Mouse (Mus musculus): ENCODE measurements around the gene Scpep1. TPM values are rescaled to one million over a fixed set of nuclear protein-coding genes. Genes with fewer than 3 reads are reported as not detected.
A peak's percentile ranks its signal among the peaks of the same experiment; 100 is the strongest.

Scpep1 gene
- polyA plus RNA-seq, 1 experiment from 2014 or later: 72.9 TPM

GRCm38 (mm10) chr11:88937886-88938285 lies 17.4 kb downstream of the Scpep1 start:
- H3K27ac ChIP-seq (replicated peaks): no peak overlapping the region
- H3K4me1 ChIP-seq: no peaks in the 10 kb centered on the region
- peaks cover 91% of the 10 kb centered on the region for H3K36me3 ChIP-seq (replicated peaks)
- no peak for DNase-seq (ENCODE audit: low spot score)
- H3K4me3 ChIP-seq: no peak overlapping the region
- 94% methylated on average over 2 of the region's 2 CpGs for WGBS
- no peaks in the 10 kb centered on the region for H3K9me3 ChIP-seq
- no peaks in the 10 kb centered on the region for H3K27me3 ChIP-seq (replicated peaks; ENCODE audit: low read depth, poor library complexity, severe bottlenecking)

GRCm38 (mm10) chr11:88934089-88935000 lies 20.9 kb downstream of the Scpep1 start:
- no peak overlapping the region for H3K4me3 ChIP-seq
- H3K4me1 ChIP-seq: no peaks in the 10 kb centered on the region
- H3K36me3 ChIP-seq (replicated peaks): peaks cover 92% of the 10 kb centered on the region
- no peaks in the 10 kb centered on the region for H3K27me3 ChIP-seq (replicated peaks; ENCODE audit: low read depth, poor library complexity, severe bottlenecking)
- DNase-seq (ENCODE audit: low spot score): no peak
- H3K27ac ChIP-seq (replicated peaks): no peak overlapping the region
- no peaks in the 10 kb centered on the region for H3K9me3 ChIP-seq
- 92% methylated on average over 19 of the region's 19 CpGs for WGBS

GRCm38 (mm10) chr11:88933030-88933429 lies 22.2 kb downstream of the Scpep1 start:
- 93% methylated on average over 9 of the region's 9 CpGs for WGBS
- no peaks in the 10 kb centered on the region for H3K27me3 ChIP-seq (replicated peaks; ENCODE audit: low read depth, poor library complexity, severe bottlenecking)

GRCm38 (mm10) chr11:88931692-88932530 lies 23.4 kb downstream of the Scpep1 start:
- 76% methylated on average over 14 of the region's 14 CpGs for WGBS
- H3K4me3 ChIP-seq: no peak overlapping the region
- no peak for DNase-seq (ENCODE audit: low spot score)
- peaks cover 94% of the 10 kb centered on the region for H3K36me3 ChIP-seq (replicated peaks)
- no peaks in the 10 kb centered on the region for H3K4me1 ChIP-seq
- no peaks in the 10 kb centered on the region for H3K9me3 ChIP-seq
- H3K27ac ChIP-seq (replicated peaks): no peak overlapping the region
- no peaks in the 10 kb centered on the region for H3K27me3 ChIP-seq (replicated peaks; ENCODE audit: low read depth, poor library complexity, severe bottlenecking)

More at GRCm38 (mm10) chr11:88933030-88933429, 22.2 kb downstream of the Scpep1 start:
- Histone ChIP-seq H3K36me3 (replicated peaks) (peaks cover 94% of the 10 kb centered on the region), H3K4me3 (no peak overlapping the region), H3K27ac (replicated peaks) (no peak overlapping the region), H3K9me3 (no peaks in the 10 kb centered on the region), H3K4me1 (no peaks in the 10 kb centered on the region)
- no peak for DNase-seq (ENCODE audit: low spot score)

GRCm38 (mm10) chr11:88926566-88926965 lies 28.7 kb downstream of the Scpep1 start:
- no peaks in the 10 kb centered on the region for H3K27me3 ChIP-seq (replicated peaks; ENCODE audit: low read depth, poor library complexity, severe bottlenecking)

DNA sequence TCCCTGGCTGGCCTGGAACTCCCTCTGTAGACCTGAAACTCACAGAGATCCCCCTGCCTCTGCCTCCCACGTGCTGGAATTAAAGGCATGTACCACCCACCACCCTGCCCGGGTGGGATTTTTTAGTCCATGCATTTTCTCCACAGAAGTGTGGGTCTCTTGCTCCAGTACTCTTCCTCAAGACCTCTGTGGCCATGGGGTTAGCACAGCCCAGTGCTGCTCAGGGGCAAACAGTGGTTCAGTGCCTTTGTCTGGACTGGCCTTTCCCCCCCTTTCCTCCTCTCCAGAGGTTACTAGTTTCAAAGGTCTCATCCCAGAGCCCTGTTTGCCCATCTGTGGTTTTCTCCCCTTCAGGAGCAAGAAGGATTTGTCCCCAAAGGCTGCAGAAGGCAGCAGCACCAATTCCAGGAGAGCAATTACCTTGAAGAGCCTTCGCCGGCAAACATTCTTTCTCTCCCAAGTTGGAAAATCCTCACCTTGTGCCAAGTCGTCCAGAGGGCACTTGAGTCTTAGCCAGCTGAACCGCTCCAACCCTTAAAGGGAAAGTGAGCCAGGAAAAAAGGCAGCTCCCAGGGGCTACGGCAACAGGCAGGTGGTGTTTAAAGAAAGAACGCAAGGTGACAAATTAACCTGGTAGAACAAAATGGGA lies 45.8 kb downstream of the Scpep1 start:
- Histone ChIP-seq H3K4me1 (peaks cover 4% of the 10 kb centered on the region; the same call in 1 of the 2 replicates), H3K36me3 (replicated peaks) (no peaks in the 10 kb centered on the region), H3K9me3 (peaks cover 6% of the 10 kb centered on the region; the same call in 1 of the 2 replicates), H3K4me3 (no peak overlapping the region), H3K27me3 (replicated peaks; ENCODE audit: low read depth, poor library complexity, severe bottlenecking) (no peaks in the 10 kb centered on the region), H3K27ac (replicated peaks) (no peak overlapping the region)
- no peak for DNase-seq (ENCODE audit: low spot score)
- WGBS: 88% methylated on average over 8 of the region's 8 CpGs

More at GRCm38 (mm10) chr11:88926566-88926965, 28.7 kb downstream of the Scpep1 start:
- H3K27ac ChIP-seq (replicated peaks): no peak overlapping the region
- H3K9me3 ChIP-seq: no peaks in the 10 kb centered on the region
- DNase-seq (ENCODE audit: low spot score): no peak
- WGBS: 94% methylated on average over 5 of the region's 5 CpGs
- H3K4me1 ChIP-seq: no peaks in the 10 kb centered on the region
- peaks cover 94% of the 10 kb centered on the region for H3K36me3 ChIP-seq (replicated peaks)
- no peak overlapping the region for H3K4me3 ChIP-seq

DNA sequence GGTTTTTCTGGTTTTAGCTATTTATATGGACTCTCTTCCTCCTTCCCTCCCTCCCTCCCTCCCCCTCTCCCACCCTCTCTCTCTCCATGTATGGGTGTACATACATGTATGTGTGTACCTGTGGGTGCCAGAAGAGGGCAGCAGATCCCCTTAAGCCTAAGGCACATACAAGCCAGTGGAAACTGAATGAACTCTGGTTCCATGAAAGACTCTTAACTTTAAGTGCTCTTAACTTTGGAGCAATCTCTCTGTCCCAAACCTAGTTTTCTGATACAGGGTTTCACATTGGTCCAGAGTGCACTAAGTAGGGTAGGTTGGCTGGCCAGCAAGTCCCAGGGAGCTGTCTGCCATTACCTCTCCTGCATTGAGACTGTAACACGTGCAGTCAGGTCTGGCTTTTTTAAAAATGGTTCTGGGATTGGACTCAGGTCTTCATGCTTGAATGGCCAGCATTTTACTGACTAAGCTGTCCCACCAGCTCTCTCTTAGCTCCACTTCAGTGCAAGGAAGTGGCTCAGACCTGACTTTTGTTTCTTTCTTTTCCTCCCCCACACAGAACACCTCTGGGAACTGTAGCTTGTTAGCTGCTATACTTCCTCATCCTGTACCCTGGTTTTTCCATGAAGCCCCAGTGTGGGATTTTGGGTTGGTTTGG lies 46.6 kb downstream of the Scpep1 start:
- WGBS: 91% methylated on average over 1 of the region's 1 CpGs
- H3K4me1 ChIP-seq: peaks cover 4% of the 10 kb centered on the region; the same call in 1 of the 2 replicates

DNA sequence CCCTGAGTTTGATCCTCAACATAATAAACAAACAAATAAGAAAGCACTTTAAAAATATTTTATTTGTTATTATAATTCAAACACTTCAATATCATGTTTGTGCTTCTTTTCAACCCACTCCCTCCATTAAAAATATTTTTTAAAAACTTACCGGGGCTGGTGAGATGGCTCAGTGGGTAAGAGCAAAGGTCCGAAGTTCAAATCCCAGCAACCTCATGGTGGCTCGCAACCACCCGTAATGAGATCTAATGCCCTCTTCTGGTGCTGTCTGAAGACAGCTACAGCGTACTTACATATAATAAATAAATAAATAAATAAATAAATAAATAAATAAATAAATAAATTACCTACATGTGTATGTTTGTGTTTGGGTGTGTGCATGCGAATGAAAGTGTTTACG lies 47.4 kb downstream of the Scpep1 start:
- Histone ChIP-seq H3K4me1 (peaks cover 4% of the 10 kb centered on the region; the same call in 1 of the 2 replicates), H3K36me3 (replicated peaks) (no peaks in the 10 kb centered on the region), H3K27me3 (replicated peaks; ENCODE audit: low read depth, poor library complexity, severe bottlenecking) (no peaks in the 10 kb centered on the region), H3K4me3 (no peak overlapping the region), H3K9me3 (peaks cover 6% of the 10 kb centered on the region; the same call in 1 of the 2 replicates), H3K27ac (replicated peaks) (no peak overlapping the region)
- WGBS: 96% methylated on average over 7 of the region's 7 CpGs
- DNase-seq (ENCODE audit: low spot score): no peak

More for the DNA sequence above, 46.6 kb downstream of the Scpep1 start:
- H3K36me3 ChIP-seq (replicated peaks): no peaks in the 10 kb centered on the region
- peak; percentile 46 for DNase-seq (ENCODE audit: low spot score)
- no peaks in the 10 kb centered on the region for H3K27me3 ChIP-seq (replicated peaks; ENCODE audit: low read depth, poor library complexity, severe bottlenecking)
- H3K9me3 ChIP-seq: peaks cover 6% of the 10 kb centered on the region; the same call in 1 of the 2 replicates
- no peak overlapping the region for H3K27ac ChIP-seq (replicated peaks)
- H3K4me3 ChIP-seq: no peak overlapping the region

- peaks cover 7% of the 10 kb centered on the region for H3K4me1 ChIP-seq
- DNase-seq (ENCODE audit: low spot score): no peak
- no peaks in the 10 kb centered on the region for H3K36me3 ChIP-seq (replicated peaks)
- 29% methylated on average over 2 of the region's 2 CpGs for WGBS
- 0 out of 2 replicates have a peak, but pooled peaks cover 4% of the 10 kb centered on the region for H3K27me3 ChIP-seq (replicated peaks; ENCODE audit: low read depth, poor library complexity, severe bottlenecking)
- no peak overlapping the region for H3K4me3 ChIP-seq
- no peak overlapping the region for H3K27ac ChIP-seq (replicated peaks)
- peaks cover 6% of the 10 kb centered on the region; the same call in 1 of the 2 replicates for H3K9me3 ChIP-seq
Observed at GRCm38 (mm10) chr11:88905621-88906020, 49.6 kb downstream of the Scpep1 start.

- WGBS: 64% methylated on average over 2 of the region's 2 CpGs
- no peak for DNase-seq (ENCODE audit: low spot score)
- peaks cover 7% of the 10 kb centered on the region for H3K4me1 ChIP-seq
- H3K9me3 ChIP-seq: no peaks in the 10 kb centered on the region
- H3K27ac ChIP-seq (replicated peaks): no peak overlapping the region
- no peak overlapping the region for H3K4me3 ChIP-seq
- H3K36me3 ChIP-seq (replicated peaks): no peaks in the 10 kb centered on the region
- 0 out of 2 replicates have a peak, but pooled peaks cover 6% of the 10 kb centered on the region for H3K27me3 ChIP-seq (replicated peaks; ENCODE audit: low read depth, poor library complexity, severe bottlenecking)
Observed at GRCm38 (mm10) chr11:88904080-88904479, 51.2 kb downstream of the Scpep1 start.

GRCm38 (mm10) chr11:88902762-88903161 lies 52.5 kb downstream of the Scpep1 start:
- Histone ChIP-seq H3K9me3 (no peaks in the 10 kb centered on the region), H3K36me3 (replicated peaks) (no peaks in the 10 kb centered on the region), H3K4me3 (no peak overlapping the region), H3K27ac (replicated peaks) (no peak overlapping the region), H3K4me1 (peaks cover 10% of the 10 kb centered on the region), H3K27me3 (replicated peaks; ENCODE audit: low read depth, poor library complexity, severe bottlenecking) (peaks cover 13% of the 10 kb centered on the region; the same call in 1 of the 2 replicates)
- no peak for DNase-seq (ENCODE audit: low spot score)
- 87% methylated on average over 6 of the region's 6 CpGs for WGBS
